Mouse (Mus musculus) neural tube, postnatal 0 days (tissue): ENCODE data around the gene Gm21731. TPM values are rescaled to one million over a fixed set of nuclear protein-coding genes. Genes with fewer than 3 reads are reported as not detected.

ENCODE experiments used
- polyA plus RNA-seq: library from polyadenylated mRNA; unstranded; fragments of >200 nt; fragmentation: Nextera tagmentation; extraction: Ambion mirVana; gene quantifications from 2 replicates; pipeline ENCODE4 v1.2.1, GENCODE M21; 2015

Gm21731 gene
- not detected in 2 replicates for polyA plus RNA-seq

DNA sequence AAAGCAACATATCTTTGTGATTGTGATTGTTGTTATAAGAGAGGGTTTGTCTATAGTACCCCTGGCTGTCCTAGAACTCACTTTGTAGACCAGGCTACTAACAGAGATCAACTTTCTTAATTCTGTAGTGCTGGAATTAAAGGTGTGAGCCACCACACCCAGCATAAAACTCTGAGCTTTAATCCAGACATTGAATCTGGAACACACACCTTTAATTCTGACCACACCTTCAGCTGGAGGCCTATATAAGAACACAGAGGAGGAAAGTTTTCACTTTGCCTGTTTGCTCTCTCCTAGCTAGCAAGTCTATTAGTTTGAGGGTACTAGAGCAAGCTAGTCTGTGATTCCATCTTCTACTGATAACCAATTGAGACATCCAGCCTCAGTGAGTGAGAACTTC lies at the start of gene Gm21731:
Gene Gm21731 (plus strand): TSS at position 301 of the 400 bp plus-strand sequence.

GRCm38 (mm10) chr13:120215847-120216246 lies 23.1 kb upstream of the Gm21731 start, which contains the start of gene Gm21762:
Gm21762 (minus strand) TSS chr13:120215947.

DNA sequence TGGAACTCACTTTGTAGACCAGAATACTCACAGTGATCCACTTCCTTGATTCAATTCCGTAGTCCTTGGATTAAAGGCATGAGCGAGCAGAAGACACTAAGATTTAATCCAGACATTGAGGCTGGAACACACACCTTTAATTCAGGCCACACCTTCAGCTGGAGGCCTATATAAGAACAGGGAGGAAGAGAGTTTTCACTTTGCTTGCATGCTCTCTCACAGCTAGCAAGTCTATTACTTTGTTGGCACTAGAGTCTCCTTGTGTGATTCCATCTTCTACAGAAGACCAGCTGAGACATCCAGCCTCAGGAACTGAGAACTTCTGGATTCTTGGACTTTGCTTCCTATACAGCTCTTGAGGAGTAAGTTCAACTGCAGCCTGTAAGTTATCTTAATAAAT lies 24.0 kb downstream of the Gm21731 start, which contains the start of gene AF067061:
Gene AF067061 (plus strand): TSS at position 245 of the 400 bp plus-strand sequence.

Other genes starting within 250 kb of the Gm21731 start
- gene Gm36079, start 212.1 kb upstream of the Gm21731 start, polyA plus RNA-seq, result not detected in 2 replicates
- not detected in 2 replicates for gene Gm21188, start 186.9 kb upstream of the Gm21731 start, polyA plus RNA-seq
- not detected in 2 replicates for gene Gm20767, start 98.9 kb upstream of the Gm21731 start, polyA plus RNA-seq
- gene Gm21818, start 66.7 kb upstream of the Gm21731 start, polyA plus RNA-seq, result not detected in 2 replicates
- gene Gm21762, start 23.2 kb upstream of the Gm21731 start, polyA plus RNA-seq, result not detected in 2 replicates
- gene AF067061, start 24.0 kb downstream of the Gm21731 start, polyA plus RNA-seq, result not detected in 2 replicates
- gene BC147527, start 61.3 kb downstream of the Gm21731 start, polyA plus RNA-seq, result 0.23 TPM in 1 of 2 replicates, not detected in the other
- not detected in 2 replicates for gene Tcstv3, start 77.8 kb downstream of the Gm21731 start, polyA plus RNA-seq